Mouse (Mus musculus): Measurements from ENCODE around the gene Il10.
"Not testable (repeated sequence)": the region's sequence is repeated elsewhere in the genome, so short reads cannot be mapped to it uniquely, and the experiment has no call there.

The Il10 gene

GRCm38 (mm10) chr1:131020425-131021310, 1.0 kb downstream of the Il10 start:
- DNase-seq (ENCODE audit: low spot score): no peak

GRCm38 (mm10) chr1:131021438-131021837, 1.8 kb downstream of the Il10 start:
- no peak for DNase-seq (ENCODE audit: low spot score)

GRCm38 (mm10) chr1:131021900-131022590, 2.4 kb downstream of the Il10 start:
- no peak for DNase-seq (ENCODE audit: low spot score)

- DNase-seq (ENCODE audit: low spot score): no peak
Observed at GRCm38 (mm10) chr1:131022591-131023249, 3.1 kb downstream of the Il10 start.

DNA sequence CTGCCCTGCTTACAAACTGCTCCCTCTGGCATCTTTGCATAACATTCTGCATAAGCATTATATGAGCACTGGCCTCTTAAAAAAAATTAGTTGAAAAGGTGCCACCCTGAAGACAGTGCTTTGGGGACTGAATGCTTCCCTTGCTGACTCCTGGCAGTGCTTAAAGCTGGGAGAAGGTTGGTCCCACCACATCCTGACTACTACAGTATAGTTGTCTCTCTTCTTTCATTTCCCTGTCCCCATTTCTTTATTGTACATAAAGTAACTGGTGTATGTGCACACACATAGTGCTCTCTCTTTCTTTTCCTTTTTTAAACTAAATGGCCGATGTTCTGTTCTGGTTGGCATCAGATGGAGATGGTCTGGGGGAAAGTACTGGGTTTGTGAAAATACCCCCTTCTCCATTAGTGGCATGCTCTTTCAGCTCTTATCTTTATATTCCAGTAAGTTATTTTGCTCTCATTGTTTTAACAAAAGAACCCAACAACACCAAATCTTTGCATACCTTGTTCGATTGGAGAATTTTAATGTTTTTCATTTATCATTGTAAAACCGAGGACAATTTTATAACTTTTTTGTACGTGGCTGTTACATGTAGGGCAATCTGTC, 3.7 kb downstream of the Il10 start:
- DNase-seq (ENCODE audit: low spot score): not testable (repeated sequence)

- no peak for DNase-seq (ENCODE audit: low spot score)
Observed at GRCm38 (mm10) chr1:131024900-131025842, 5.5 kb downstream of the Il10 start.

- no peak for DNase-seq (ENCODE audit: low spot score)
Observed at GRCm38 (mm10) chr1:131025843-131026190, 6.2 kb downstream of the Il10 start.

DNA sequence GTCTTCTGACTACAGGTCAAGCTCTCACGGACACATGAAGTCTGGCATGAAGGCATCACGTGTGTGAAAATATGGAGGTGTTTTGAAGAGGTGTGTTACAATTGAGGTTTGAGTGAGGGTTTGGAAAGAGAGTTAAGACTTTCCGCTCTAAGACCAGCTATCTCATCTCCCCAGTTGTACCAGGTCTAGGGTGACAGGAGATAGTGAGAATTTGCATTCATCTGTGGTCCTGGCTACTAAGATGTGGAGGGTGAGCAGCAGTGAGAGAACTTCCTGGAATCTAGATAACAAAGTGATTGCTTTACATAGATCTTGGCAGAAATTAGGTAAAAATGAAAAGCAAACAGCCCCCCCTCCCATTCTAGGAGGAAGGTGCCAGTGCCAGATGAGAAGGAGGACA, 9.6 kb downstream of the Il10 start:
- no peak for DNase-seq (ENCODE audit: low spot score)

DNA sequence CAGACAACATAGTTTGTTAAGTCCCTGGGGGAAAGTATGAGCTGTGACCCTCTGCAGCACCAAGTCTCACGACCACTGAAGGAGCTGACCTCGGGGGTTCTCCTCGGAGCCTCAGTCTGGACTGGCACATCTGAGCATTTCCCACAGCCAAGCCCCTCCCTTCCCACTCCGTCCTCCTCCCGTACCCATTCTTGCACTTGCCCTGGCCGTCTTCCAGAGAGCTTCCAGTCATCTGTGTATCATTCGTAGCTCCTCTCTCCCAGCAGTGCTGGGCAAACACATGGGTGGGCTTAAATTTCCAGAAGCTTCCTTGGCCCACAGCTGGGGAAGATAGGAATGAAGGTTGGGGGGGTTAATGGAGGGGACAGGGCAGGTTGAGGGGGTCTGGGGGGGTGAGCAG, 10.6 kb downstream of the Il10 start:
- DNase-seq (ENCODE audit: low spot score): no peak

DNA sequence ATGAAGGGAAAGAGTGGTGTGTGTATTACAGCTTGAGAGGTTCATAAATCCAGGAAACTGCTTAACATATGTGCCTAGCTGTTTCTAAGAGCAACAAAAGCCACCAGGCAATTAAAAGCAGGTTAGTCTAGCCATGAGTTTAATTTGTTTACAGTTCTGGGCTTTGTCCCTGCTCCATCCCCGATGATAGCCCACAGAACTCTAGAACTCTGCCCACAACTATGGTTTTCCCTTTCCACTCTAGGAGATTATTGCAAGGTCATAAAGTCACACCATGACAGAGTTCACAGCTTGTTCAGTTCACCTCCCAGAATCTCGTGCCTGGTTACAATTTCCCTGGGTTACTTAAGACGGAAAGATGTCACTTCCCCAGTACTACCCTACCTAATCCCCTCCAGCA, 11.6 kb downstream of the Il10 start:
- no peak for DNase-seq (ENCODE audit: low spot score)

- DNase-seq (ENCODE audit: low spot score): no peak
Observed at GRCm38 (mm10) chr1:131038001-131038400, 18.4 kb downstream of the Il10 start.

DNA sequence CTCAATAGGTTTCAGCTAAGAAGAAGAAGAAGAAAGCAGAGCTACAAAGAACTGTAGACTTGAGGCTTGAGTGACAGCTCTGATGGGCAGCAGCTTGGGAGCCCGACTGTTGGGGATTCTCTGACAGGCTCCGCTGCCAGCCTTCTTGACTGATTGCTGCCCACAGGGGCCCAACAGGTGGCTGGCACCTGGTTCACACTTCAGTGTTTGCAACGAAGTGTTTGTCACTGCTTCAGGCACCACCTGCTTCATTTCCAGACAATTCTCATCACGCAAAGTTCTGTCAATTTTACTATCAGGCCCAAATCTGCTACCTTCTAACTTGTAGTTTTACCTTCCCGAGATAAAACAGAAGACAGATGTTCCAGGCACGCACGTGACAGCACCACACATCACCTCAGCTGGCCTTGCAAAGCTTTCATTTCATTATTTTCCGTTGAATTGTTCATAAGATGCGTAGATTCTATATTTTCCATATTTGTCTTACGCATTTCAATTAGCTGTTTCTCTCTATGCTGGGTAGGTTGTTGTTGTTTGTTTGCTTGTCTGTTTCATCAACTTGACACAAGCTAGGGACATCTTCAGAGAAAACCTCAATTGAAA, 18.9 kb downstream of the Il10 start:
- DNase-seq (ENCODE audit: low spot score): no peak

GRCm38 (mm10) chr1:131039479-131039878, 19.8 kb downstream of the Il10 start:
- DNase-seq (ENCODE audit: low spot score): no peak

- DNase-seq (ENCODE audit: low spot score): no peak
Observed at GRCm38 (mm10) chr1:131042263-131042662, 22.6 kb downstream of the Il10 start.

DNA sequence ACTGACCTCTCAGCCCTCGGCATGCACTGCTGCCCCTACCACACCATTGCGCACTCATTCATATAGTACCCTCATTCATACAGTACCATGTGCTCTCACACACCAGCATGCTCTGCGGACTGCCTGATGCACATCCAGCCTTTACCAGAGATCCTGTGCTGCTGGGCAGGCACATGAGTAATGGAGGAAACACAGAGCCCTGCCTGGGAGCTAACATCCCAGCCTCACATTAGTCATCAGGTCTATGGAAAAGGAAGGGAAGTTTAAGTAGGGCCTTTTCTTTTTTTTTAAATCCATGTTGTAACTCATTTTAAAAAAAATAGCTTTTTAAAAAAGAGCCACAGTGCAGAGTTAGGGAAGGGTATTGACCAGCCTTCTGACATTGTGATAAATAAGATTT, 23.1 kb downstream of the Il10 start:
- no peak for DNase-seq (ENCODE audit: low spot score)

- DNase-seq (ENCODE audit: low spot score): no peak
Observed at GRCm38 (mm10) chr1:131043636-131044035, 24.0 kb downstream of the Il10 start.

DNA sequence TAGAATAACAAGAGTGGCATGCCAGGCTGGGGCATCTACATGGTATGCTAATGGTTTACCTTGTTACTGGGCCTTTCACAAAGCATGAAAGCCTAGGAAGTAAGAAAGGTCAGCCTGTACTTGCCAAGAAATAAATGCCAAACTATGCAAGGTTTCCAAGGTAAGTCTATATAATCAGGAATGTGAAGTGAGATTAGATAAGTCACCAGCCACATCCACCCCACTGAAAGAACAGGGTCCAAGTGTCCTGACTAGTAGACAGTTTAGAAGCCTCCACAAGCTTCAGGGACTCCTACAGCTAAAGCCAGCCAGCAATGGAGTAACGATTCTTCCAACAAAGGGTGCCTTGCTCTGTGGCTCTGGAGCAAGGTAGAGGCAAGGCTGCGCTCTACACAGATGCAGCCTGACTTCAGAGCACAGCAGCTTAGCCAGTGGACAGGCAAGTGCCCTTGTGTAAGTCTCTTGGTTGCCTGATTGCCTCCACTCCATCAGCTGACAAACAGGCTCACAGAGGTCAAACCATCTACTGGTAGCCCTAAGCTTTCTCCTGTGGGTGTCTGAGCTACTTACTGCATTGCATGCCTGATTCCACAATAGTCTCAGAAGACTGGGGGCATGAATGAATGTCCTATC, 26.2 kb downstream of the Il10 start:
- DNase-seq (ENCODE audit: low spot score): no peak

DNA sequence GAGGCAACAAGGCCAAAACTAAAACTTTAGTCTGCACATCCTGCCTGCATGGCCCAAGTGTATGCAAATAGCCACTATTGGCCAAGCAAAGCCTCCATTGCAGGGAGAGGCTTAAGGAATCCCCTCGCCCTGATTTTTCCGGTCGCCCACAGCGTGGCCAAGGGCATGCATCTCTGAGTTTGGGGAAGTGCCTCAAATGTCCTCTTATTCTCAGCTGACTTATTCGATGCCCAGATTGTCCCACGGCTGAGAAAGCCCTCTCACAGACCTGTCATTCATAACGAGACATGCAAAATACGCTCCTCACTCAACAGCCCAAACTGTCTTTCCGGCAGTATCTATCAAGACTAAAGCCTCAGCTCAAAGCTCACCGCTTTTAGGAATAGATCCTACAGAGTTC, 27.0 kb downstream of the Il10 start:
- no peak for DNase-seq (ENCODE audit: low spot score)

GRCm38 (mm10) chr1:131048121-131048863, 28.6 kb downstream of the Il10 start:
- DNase-seq (ENCODE audit: low spot score): no peak

DNA sequence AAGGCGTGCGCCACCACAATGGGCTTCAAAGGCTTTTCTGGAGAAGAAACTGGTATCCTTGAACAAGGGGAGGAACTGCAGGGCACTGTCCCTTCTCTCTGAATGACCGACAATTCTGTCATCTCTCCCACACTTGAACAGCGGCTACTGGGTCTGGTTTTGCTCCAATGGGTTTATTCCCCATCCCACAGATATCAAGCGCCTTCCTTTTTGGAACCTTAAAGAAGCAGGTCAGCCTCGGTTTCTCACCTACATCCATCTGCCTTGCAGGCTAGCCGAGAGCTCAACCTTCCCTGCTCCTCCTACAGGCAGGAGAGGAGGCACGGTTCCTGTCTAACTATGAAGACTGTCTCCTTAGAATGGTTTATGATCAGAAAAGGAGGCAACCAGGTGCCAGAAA, 29.3 kb downstream of the Il10 start:
- no peak for DNase-seq (ENCODE audit: low spot score)

All from spleen, adult 12 weeks (tissue).